In genomic region chr7:63902604-63903210, GRCm38 (mm10) we compare ENCODE assay signal across 20 mouse cellular contexts. TPM values are rescaled to one million over a fixed set of nuclear protein-coding genes. Genes with fewer than 3 reads are reported as not detected.
DNase-seq lines count a peak whose midpoint lies in the region; ATAC-seq and TF ChIP-seq lines count a peak whose summit lies in the region.
"Had no signal": no experiment of that assay in that cellular context is flagged by ENCODE, and none has a peak within 500 bp of the region (broad histone marks: within the 10 kb centered on the region; RNA-seq: fewer than 3 reads in every experiment).

No protein-coding gene starts in this region.

- no peaks in the 10 kb centered on the region for H3K27me3 ChIP-seq in heart, adult 2 months (ENCODE audit: control insufficient read depth, insufficient read depth, low read length)
- no peaks in the 10 kb centered on the region for H3K27me3 ChIP-seq in embryonic facial prominence, embryonic 11.5 days (ENCODE audit: control insufficient read depth, insufficient read depth, low read length)
- H3K27me3 ChIP-seq in limb, embryonic 15.5 days = no peaks in the 10 kb centered on the region
- H3K27me3 ChIP-seq: Patski had no signal

- peak; percentile 40; the same call in 1 of the 2 replicates for TF ChIP-seq POLR2A in heart, adult 2 months (IDR thresholded peaks at IDR 0.05; ENCODE audit: insufficient read depth, low read depth, low read length)

- no peak for ATAC-seq in embryonic facial prominence, embryonic 11.5 days (replicated peaks; ENCODE audit: insufficient number of reproducible peaks, low FRiP score, low TSS enrichment, low read depth)
- ATAC-seq in limb, embryonic 15.5 days (ENCODE audit: insufficient number of reproducible peaks, low FRiP score, low TSS enrichment, low read depth) = no peak
- ATAC-seq in cerebellum, adult (ENCODE audit: insufficient number of reproducible peaks, low FRiP score, low TSS enrichment) = no peak
- ATAC-seq: CD4-positive, CD25-positive, alpha-beta regulatory T cell, adult 4 months; Patski had no signal

- no peak overlapping the region; the same call in 1 of the 2 replicates for H3K4me3 ChIP-seq in heart, adult 2 months
- no peak overlapping the region for H3K4me3 ChIP-seq in left cerebral cortex, adult 2 months
- H3K4me3 ChIP-seq in embryonic facial prominence, embryonic 11.5 days (ENCODE audit: low read depth, low read length) = no peak overlapping the region
- H3K4me3 ChIP-seq in limb, embryonic 15.5 days = no peak overlapping the region
- H3K4me3 ChIP-seq: erythroblast, embryonic 14.5 days; myocyte had no signal

- no peaks in the 10 kb centered on the region for H3K9me3 ChIP-seq in embryonic facial prominence, embryonic 11.5 days (replicated peaks; ENCODE audit: control insufficient read depth, low read length)
- H3K9me3 ChIP-seq in limb, embryonic 15.5 days = no peaks in the 10 kb centered on the region

- TF ChIP-seq EP300 in heart, adult 2 months (IDR thresholded peaks at IDR 0.05; ENCODE audit: insufficient read depth, low read depth, low read length) = peak; percentile 88

- no peak for TF ChIP-seq CTCF in heart, adult 2 months (IDR thresholded peaks at IDR 0.05)
- TF ChIP-seq CTCF in left cerebral cortex, adult 2 months (IDR thresholded peaks at IDR 0.05) = no peak

- DNase-seq in heart, adult 2 months = peak; percentile 61 to 62
- no peak for DNase-seq in heart, postnatal 10 days
- DNase-seq in left cerebral cortex, adult 2 months (ENCODE audit: extremely low spot score in 1 of 2, low spot score in 2 of 2) = no peak
- no peak for DNase-seq in left cerebral cortex, postnatal 14 days (ENCODE audit: low spot score in 2 of 2)
- DNase-seq in embryonic facial prominence, embryonic 11.5 days (ENCODE audit: low spot score) = peak; percentile 46
- DNase-seq in cerebellum, postnatal 4 days (ENCODE audit: low spot score in 2 of 2) = no peak
- DNase-seq: adrenal gland, postnatal 14 days; cerebellum, adult 9-10 months; heart, postnatal 14 days; left cerebral cortex, postnatal 4 days; spleen, adult 18-20 months had no signal

- H3K36me3 ChIP-seq in heart, adult 2 months (ENCODE audit: control insufficient read depth, insufficient read depth, low read length) = peaks cover 40% of the 10 kb centered on the region
- H3K36me3 ChIP-seq in embryonic facial prominence, embryonic 11.5 days (replicated peaks; ENCODE audit: control insufficient read depth, insufficient read depth, low read depth, low read length) = no peaks in the 10 kb centered on the region
- H3K36me3 ChIP-seq in limb, embryonic 15.5 days = no peaks in the 10 kb centered on the region

- H3K79me2 ChIP-seq in heart, adult 2 months (replicated peaks; ENCODE audit: control insufficient read depth, insufficient read depth, low read length) = peaks cover 8% of the 10 kb centered on the region

- intact Hi-C loops in heart, adult 2 months (cut with DNase I) = no loop called here
- intact Hi-C loops in heart, postnatal 10 days (cut with DNase I) = no loop called here
- intact Hi-C loops in left cerebral cortex, adult 2 months (cut with DNase I) = no loop called here
- intact Hi-C loops in left cerebral cortex, postnatal 14 days (cut with DNase I) = no loop called here

- H3K9ac ChIP-seq in heart, adult 2 months (ENCODE audit: low read depth, low read length) = peak overlapping the region; percentile 11
- no peak overlapping the region for H3K9ac ChIP-seq in embryonic facial prominence, embryonic 11.5 days (replicated peaks; ENCODE audit: low read length)
- no peak overlapping the region for H3K9ac ChIP-seq in limb, embryonic 15.5 days

- H3K4me1 ChIP-seq in heart, adult 2 months (ENCODE audit: control insufficient read depth, insufficient read depth, low read length) = peaks cover 55% of the 10 kb centered on the region
- H3K4me1 ChIP-seq in embryonic facial prominence, embryonic 11.5 days (ENCODE audit: control insufficient read depth, insufficient read depth, low read length) = no peaks in the 10 kb centered on the region
- H3K4me1 ChIP-seq in limb, embryonic 15.5 days = peaks cover 33% of the 10 kb centered on the region

- 37% methylated on average over 3 of the region's 3 CpGs for WGBS in heart, adult 2 months
- 45% methylated on average over 3 of the region's 3 CpGs for WGBS in embryonic facial prominence, embryonic 11.5 days
- 37% methylated on average over 3 of the region's 3 CpGs for WGBS in limb, embryonic 15.5 days

- peak overlapping the region; percentile 97 for H3K27ac ChIP-seq in heart, adult 2 months
- H3K27ac ChIP-seq in left cerebral cortex, adult 2 months = peak overlapping the region; percentile 63
- no peak overlapping the region for H3K27ac ChIP-seq in embryonic facial prominence, embryonic 11.5 days (replicated peaks; ENCODE audit: low read depth, low read length)
- H3K27ac ChIP-seq in limb, embryonic 15.5 days = peak overlapping the region; percentile 69

- no peak overlapping the region for H3K4me2 ChIP-seq in embryonic facial prominence, embryonic 11.5 days (ENCODE audit: low read depth, low read length)
- no peak overlapping the region for H3K4me2 ChIP-seq in limb, embryonic 15.5 days

RNA-seq across cellular contexts. Expression of gene E030018B13Rik, which starts 13.9 kb away (rescaled TPM):
- not detected for total RNA-seq in heart, adult 2 months (2021)
- polyA plus RNA-seq in heart, adult 2 months (2012; rRNA removed) = not detected in 2 replicates
- total RNA-seq in heart, postnatal 10 days (2021) = not detected
- total RNA-seq in left cerebral cortex, adult 2 months (2021) = not detected
- not detected for total RNA-seq in left cerebral cortex, postnatal 14 days (2021)
- polyA plus RNA-seq in embryonic facial prominence, embryonic 11.5 days (2014; fragmentation: Nextera tagmentation; extraction: Ambion mirVana) = not detected in 2 replicates
- polyA plus RNA-seq in limb, embryonic 15.5 days (2015; fragmentation: Nextera tagmentation; extraction: Ambion mirVana) = not detected in 2 replicates
- total RNA-seq: adrenal gland, postnatal 14 days; gastrocnemius, adult 8-10 months; heart, postnatal 14 days; layer of hippocampus, adult 8-10 months; left cerebral cortex, postnatal 4 days; megakaryocyte-erythroid progenitor cell, adult 5-6 weeks had no signal
- polyA plus RNA-seq: CD4-positive, CD25-positive, alpha-beta regulatory T cell, adult 4 months; erythroblast, embryonic 14.5 days; Patski had no signal

RNA-seq across cellular contexts. Expression of gene Klf13, which starts 36.0 kb away (rescaled TPM):
- 10 to 100 TPM; 50.0 to 54.6 TPM for total RNA-seq in heart, adult 2 months (2021)
- polyA plus RNA-seq in heart, adult 2 months (2012; rRNA removed) = 21.6 and 24.6 TPM in 2 replicates
- 10 to 100 TPM; 63.9 to 96.0 TPM for total RNA-seq in heart, postnatal 10 days (2021)
- total RNA-seq in left cerebral cortex, adult 2 months (2021) = 100 to 1,000 TPM; 179 to 199 TPM
- 100 to 1,000 TPM; 168 to 175 TPM for total RNA-seq in left cerebral cortex, postnatal 14 days (2021)
- polyA plus RNA-seq in embryonic facial prominence, embryonic 11.5 days (2014; fragmentation: Nextera tagmentation; extraction: Ambion mirVana) = 19.9 and 20.3 TPM in 2 replicates
- 31.3 and 33.4 TPM in 2 replicates for polyA plus RNA-seq in limb, embryonic 15.5 days (2015; fragmentation: Nextera tagmentation; extraction: Ambion mirVana)

Comparison
In these comparisons a context has a peak if more than half of its experiments do, and no peak if none do; other contexts are left out.
1. DNase-seq: peak in heart, adult 2 months (2 of 2) and embryonic facial prominence, embryonic 11.5 days (single experiment); none in heart, postnatal 10 days (0 of 2), left cerebral cortex, adult 2 months (0 of 2), left cerebral cortex, postnatal 14 days (0 of 2) and cerebellum, postnatal 4 days (0 of 2).